Mouse (Mus musculus): Measurements from ENCODE around the gene Itsn2. TPM values are rescaled to one million over a fixed set of nuclear protein-coding genes. Genes with fewer than 3 reads are reported as not detected.

The Itsn2 gene
- total and polyA plus RNA-seq, 2 experiments from 2014 or later = 20.9 to 28.1 TPM

- Histone ChIP-seq H3K36me3 (ENCODE audit: insufficient read depth) (no peaks in the 10 kb centered on the region), H3K4me3 (ENCODE audit: low read depth, low read length) (no peak overlapping the region), H3K27me3 (ENCODE audit: insufficient read depth, low read length) (no peaks in the 10 kb centered on the region), H3K27ac (ENCODE audit: low read depth, low read length) (no peak overlapping the region), H3K4me1 (ENCODE audit: insufficient read depth) (no peaks in the 10 kb centered on the region), H3K9ac (no peak overlapping the region), H3K9me3 (ENCODE audit: low read length) (no peaks in the 10 kb centered on the region), H3K4me2 (ENCODE audit: low read depth) (no peak overlapping the region)
- DNase-seq = no peak
- no peak for ATAC-seq
- no peak for TF ChIP-seq CTCF (IDR thresholded peaks at IDR 0.05; ENCODE audit: low read depth)
- WGBS = 64% methylated on average over 5 of the region's 6 CpGs
Observed at GRCm38 (mm10) chr12:4555451-4555850, 37.0 kb upstream of the Itsn2 start.

GRCm38 (mm10) chr12:4556891-4557290 is 35.5 kb upstream of the Itsn2 start:
- WGBS = 80% methylated on average over 9 of the region's 9 CpGs
- no peak overlapping the region for H3K27ac ChIP-seq (ENCODE audit: low read depth, low read length)
- no peak for TF ChIP-seq CTCF (IDR thresholded peaks at IDR 0.05; ENCODE audit: low read depth)
- ATAC-seq = no peak
- H3K4me1 ChIP-seq (ENCODE audit: insufficient read depth) = no peaks in the 10 kb centered on the region
- H3K27me3 ChIP-seq (ENCODE audit: insufficient read depth, low read length) = no peaks in the 10 kb centered on the region
- no peak overlapping the region for H3K9ac ChIP-seq
- no peak overlapping the region for H3K4me3 ChIP-seq (ENCODE audit: low read depth, low read length)
- DNase-seq = no peak
- no peak overlapping the region for H3K4me2 ChIP-seq (ENCODE audit: low read depth)
- H3K36me3 ChIP-seq (ENCODE audit: insufficient read depth) = no peaks in the 10 kb centered on the region
- no peaks in the 10 kb centered on the region for H3K9me3 ChIP-seq (ENCODE audit: low read length)

- no peak for TF ChIP-seq CTCF (IDR thresholded peaks at IDR 0.05; ENCODE audit: low read depth)
- DNase-seq (no peak), ATAC-seq (no peak)
- 84% methylated on average over 3 of the region's 3 CpGs for WGBS
- Histone ChIP-seq H3K4me1 (ENCODE audit: insufficient read depth) (no peaks in the 10 kb centered on the region), H3K9ac (no peak overlapping the region), H3K9me3 (ENCODE audit: low read length) (no peaks in the 10 kb centered on the region), H3K27ac (ENCODE audit: low read depth, low read length) (no peak overlapping the region), H3K36me3 (ENCODE audit: insufficient read depth) (no peaks in the 10 kb centered on the region), H3K4me2 (ENCODE audit: low read depth) (no peak overlapping the region), H3K27me3 (ENCODE audit: insufficient read depth, low read length) (no peaks in the 10 kb centered on the region), H3K4me3 (ENCODE audit: low read depth, low read length) (no peak overlapping the region)
Observed at GRCm38 (mm10) chr12:4557436-4557835, 35.0 kb upstream of the Itsn2 start.

- H3K9me3 ChIP-seq (ENCODE audit: low read length) = no peaks in the 10 kb centered on the region
- H3K4me2 ChIP-seq (ENCODE audit: low read depth) = no peak overlapping the region
- no peak overlapping the region for H3K9ac ChIP-seq
- DNase-seq = no peak
- H3K4me1 ChIP-seq (ENCODE audit: insufficient read depth) = no peaks in the 10 kb centered on the region
- no peak for TF ChIP-seq CTCF (IDR thresholded peaks at IDR 0.05; ENCODE audit: low read depth)
- H3K4me3 ChIP-seq (ENCODE audit: low read depth, low read length) = no peak overlapping the region
- no peak for ATAC-seq
- no peaks in the 10 kb centered on the region for H3K27me3 ChIP-seq (ENCODE audit: insufficient read depth, low read length)
- no peak overlapping the region for H3K27ac ChIP-seq (ENCODE audit: low read depth, low read length)
- H3K36me3 ChIP-seq (ENCODE audit: insufficient read depth) = no peaks in the 10 kb centered on the region
- 73% methylated on average over 3 of the region's 3 CpGs for whole genome bisulfite sequencing
Observed at GRCm38 (mm10) chr12:4558013-4558412, 34.4 kb upstream of the Itsn2 start.

GRCm38 (mm10) chr12:4558475-4559279 is 33.8 kb upstream of the Itsn2 start:
- H3K4me1 ChIP-seq (ENCODE audit: insufficient read depth) = no peaks in the 10 kb centered on the region
- ATAC-seq (no peak), DNase-seq (no peak)
- H3K9ac ChIP-seq = no peak overlapping the region
- TF ChIP-seq CTCF (IDR thresholded peaks at IDR 0.05; ENCODE audit: low read depth) = no peak
- no peak overlapping the region for H3K4me3 ChIP-seq (ENCODE audit: low read depth, low read length)
- no peak overlapping the region for H3K4me2 ChIP-seq (ENCODE audit: low read depth)
- no peak overlapping the region for H3K27ac ChIP-seq (ENCODE audit: low read depth, low read length)
- H3K27me3 ChIP-seq (ENCODE audit: insufficient read depth, low read length) = no peaks in the 10 kb centered on the region
- WGBS = 71% methylated on average over 9 of the region's 9 CpGs
- no peaks in the 10 kb centered on the region for H3K36me3 ChIP-seq (ENCODE audit: insufficient read depth)
- H3K9me3 ChIP-seq (ENCODE audit: low read length) = no peaks in the 10 kb centered on the region

- H3K4me3 ChIP-seq (ENCODE audit: low read depth, low read length) = no peak overlapping the region
- no peak overlapping the region for H3K9ac ChIP-seq
- no peaks in the 10 kb centered on the region for H3K9me3 ChIP-seq (ENCODE audit: low read length)
- H3K36me3 ChIP-seq (ENCODE audit: insufficient read depth) = no peaks in the 10 kb centered on the region
- DNase-seq = no peak
- H3K27ac ChIP-seq (ENCODE audit: low read depth, low read length) = no peak overlapping the region
- no peak overlapping the region for H3K4me2 ChIP-seq (ENCODE audit: low read depth)
- ATAC-seq = no peak
- H3K4me1 ChIP-seq (ENCODE audit: insufficient read depth) = no peaks in the 10 kb centered on the region
- WGBS = 30% methylated on average over 5 of the region's 5 CpGs
- no peaks in the 10 kb centered on the region for H3K27me3 ChIP-seq (ENCODE audit: insufficient read depth, low read length)
- TF ChIP-seq CTCF (IDR thresholded peaks at IDR 0.05; ENCODE audit: low read depth) = peak; percentile 51
Observed at GRCm38 (mm10) chr12:4571864-4572263, 20.6 kb upstream of the Itsn2 start.

GRCm38 (mm10) chr12:4574065-4574464 is 18.4 kb upstream of the Itsn2 start:
- Histone ChIP-seq H3K4me3 (ENCODE audit: low read depth, low read length) (no peak overlapping the region), H3K9me3 (ENCODE audit: low read length) (no peaks in the 10 kb centered on the region), H3K27ac (ENCODE audit: low read depth, low read length) (no peak overlapping the region), H3K4me1 (ENCODE audit: insufficient read depth) (no peaks in the 10 kb centered on the region), H3K36me3 (ENCODE audit: insufficient read depth) (no peaks in the 10 kb centered on the region), H3K9ac (no peak overlapping the region), H3K4me2 (ENCODE audit: low read depth) (no peak overlapping the region), H3K27me3 (ENCODE audit: insufficient read depth, low read length) (no peaks in the 10 kb centered on the region)
- TF ChIP-seq CTCF (IDR thresholded peaks at IDR 0.05; ENCODE audit: low read depth) = no peak
- WGBS = 85% methylated on average over 4 of the region's 4 CpGs
- no peak for ATAC-seq
- no peak for DNase-seq

All from forebrain, postnatal 0 days (tissue).